Mouse (Mus musculus) G1E (cell line): ENCODE measurements at regions not wholly inside any gene's neighbourhood (a gene's known extent, or its start where the extent isn't known, plus 50 kb on each side); places are given as distances from the start of the nearest gene placed in this dataset.

Experiments used
- ATAC-seq: 2 replicates; pipeline ENCODE4 v1.8.0; 2016; ENCODE audit warnings: mild to moderate bottlenecking; ENCODE audit not compliant: insufficient number of reproducible peaks, poor library complexity, low FRiP score, severe bottlenecking; ENCODE audit errors: extremely low read depth
- DNase-seq: peaks from one replicate; pipeline ENCODE4 v3.0.0; 2012; ENCODE audit warnings: low spot score
- H3K27me3 ChIP-seq: 2 replicates; pipeline ENCODE4 v1.6.1; 2012; ENCODE audit warnings: mild to moderate bottlenecking, low read length, inconsistent platforms; ENCODE audit not compliant: insufficient read depth
- H3K36me3 ChIP-seq: replicated peaks from 2 replicates; pipeline ENCODE3; 2012; ENCODE audit warnings: mild to moderate bottlenecking, inconsistent platforms
- H3K4me1 ChIP-seq: 2 replicates; pipeline ENCODE4 v1.6.1; 2012; ENCODE audit warnings: low read depth, low read length, inconsistent platforms, mixed read lengths; ENCODE audit not compliant: insufficient read depth
- H3K4me3 ChIP-seq: 2 replicates; pipeline ENCODE4 v1.5.1; 2012; ENCODE audit warnings: low read depth, mild to moderate bottlenecking, inconsistent platforms, low read length, moderate library complexity, mixed read lengths
- H3K9me3 ChIP-seq: replicated peaks from 2 replicates; pipeline ENCODE4 v1.6.1; 2012; ENCODE audit warnings: inconsistent platforms
- CTCF ChIP-seq: IDR thresholded peaks from 2 replicates; pipeline ENCODE4 v1.5.1; 2012; ENCODE audit warnings: low read depth, low read length, inconsistent platforms, mixed read lengths
- GATA1 ChIP-seq: IDR thresholded peaks from 2 replicates; pipeline ENCODE4 v1.6.1; 2012; ENCODE audit warnings: borderline replicate concordance, low read length, inconsistent platforms, mixed read lengths
- GATA2 ChIP-seq: IDR thresholded peaks from 2 replicates; pipeline ENCODE4 v1.6.1; 2012; ENCODE audit warnings: low read depth, low read length, inconsistent platforms, borderline replicate concordance
- POLR2AphosphoS5 ChIP-seq: IDR thresholded peaks from 2 replicates; pipeline ENCODE4 v1.6.1; 2012; ENCODE audit warnings: low read depth, low read length, inconsistent platforms; ENCODE audit not compliant: insufficient replicate concordance
- TAL1 ChIP-seq: conservative IDR thresholded peaks from 2 replicates; pipeline ENCODE4 v1.6.1; 2012; ENCODE audit warnings: low read depth, low read length, inconsistent platforms, mixed read lengths

DNA sequence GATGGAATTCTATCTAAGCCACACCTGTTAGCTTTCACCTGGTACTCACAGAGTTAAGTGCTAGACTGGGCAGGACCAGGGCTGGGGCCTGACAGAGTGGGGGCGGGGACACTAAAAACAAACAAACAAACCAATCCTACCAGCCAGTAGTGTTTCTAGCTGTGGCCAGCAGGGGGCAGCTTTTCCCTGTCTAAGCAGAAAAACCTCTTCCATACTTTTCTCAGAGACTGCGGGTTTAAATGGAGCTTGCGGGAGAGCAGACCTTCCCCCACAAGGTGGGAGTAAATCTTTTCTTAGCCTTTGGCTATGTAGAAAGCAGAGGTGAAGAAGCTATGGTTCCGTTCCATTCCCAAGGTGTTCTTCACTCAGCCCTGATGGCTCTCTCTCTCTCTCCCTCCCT lies 120.7 kb downstream of the Katnal1 start:
- DNase-seq, result no peak
- no peak for ATAC-seq
- no peaks in the 10 kb centered on the region for H3K4me1 ChIP-seq
- H3K36me3 ChIP-seq, result no peaks in the 10 kb centered on the region
- no peak overlapping the region for H3K4me3 ChIP-seq
- peaks cover 71% of the 10 kb centered on the region for H3K9me3 ChIP-seq
- H3K27me3 ChIP-seq, result no peaks in the 10 kb centered on the region
- TF ChIP-seq TAL1, result no peak

DNA sequence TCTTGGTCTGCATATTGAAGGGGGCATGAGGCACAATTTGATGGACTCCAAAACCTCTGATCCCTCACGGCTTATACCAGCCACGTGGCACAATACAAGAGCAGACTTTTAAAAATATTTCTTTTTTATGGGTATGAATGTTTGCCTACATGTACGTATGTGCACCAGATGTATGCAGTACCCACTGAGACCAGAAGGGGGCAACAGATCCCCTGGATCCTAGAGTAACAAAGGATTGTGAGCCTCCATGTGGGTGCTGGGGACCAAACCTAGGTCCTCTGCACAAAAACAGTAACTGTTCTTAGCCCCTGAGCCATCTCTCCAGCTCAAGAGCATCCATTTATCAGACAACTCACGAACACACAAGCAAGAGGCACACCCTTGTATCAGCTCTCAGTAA lies 121.5 kb downstream of the Katnal1 start:
- H3K27me3 ChIP-seq, result no peaks in the 10 kb centered on the region
- H3K9me3 ChIP-seq, result peaks cover 72% of the 10 kb centered on the region
- ATAC-seq (no peak), DNase-seq (no peak)
- no peak overlapping the region for H3K4me3 ChIP-seq
- TF ChIP-seq GATA2, result no peak
- no peak for TF ChIP-seq GATA1
- no peak for TF ChIP-seq POLR2AphosphoS5
- TF ChIP-seq CTCF, result no peak
- no peak for TF ChIP-seq TAL1
- no peaks in the 10 kb centered on the region for H3K36me3 ChIP-seq
- no peaks in the 10 kb centered on the region for H3K4me1 ChIP-seq

DNA sequence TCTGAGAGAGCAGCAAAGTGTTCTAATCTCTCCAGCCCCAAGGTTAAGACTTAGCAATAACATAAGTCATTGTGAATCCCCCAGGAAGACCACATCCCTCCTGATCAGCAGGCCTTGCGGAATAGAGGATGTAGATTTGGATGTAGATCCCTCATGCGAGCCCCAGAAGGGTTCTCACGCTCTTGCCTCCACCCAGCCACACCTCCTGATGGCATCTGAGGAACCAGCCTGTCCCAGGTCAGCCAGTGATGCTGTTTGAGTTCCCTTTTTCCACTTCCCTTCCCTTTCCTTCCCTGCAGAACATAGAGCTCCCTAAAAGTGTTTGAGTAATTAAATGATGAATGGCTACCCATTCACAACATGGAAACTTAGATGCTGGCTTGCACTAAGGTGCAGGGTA lies 124.1 kb downstream of the Katnal1 start:
- H3K4me3 ChIP-seq, result no peak overlapping the region
- no peaks in the 10 kb centered on the region for H3K4me1 ChIP-seq
- no peaks in the 10 kb centered on the region for H3K27me3 ChIP-seq
- H3K36me3 ChIP-seq, result no peaks in the 10 kb centered on the region
- TF ChIP-seq CTCF (no peak), POLR2AphosphoS5 (no peak), TAL1 (no peak), GATA2 (no peak), GATA1 (no peak)
- ATAC-seq (no peak), DNase-seq (no peak)
- peaks cover 62% of the 10 kb centered on the region for H3K9me3 ChIP-seq

DNA sequence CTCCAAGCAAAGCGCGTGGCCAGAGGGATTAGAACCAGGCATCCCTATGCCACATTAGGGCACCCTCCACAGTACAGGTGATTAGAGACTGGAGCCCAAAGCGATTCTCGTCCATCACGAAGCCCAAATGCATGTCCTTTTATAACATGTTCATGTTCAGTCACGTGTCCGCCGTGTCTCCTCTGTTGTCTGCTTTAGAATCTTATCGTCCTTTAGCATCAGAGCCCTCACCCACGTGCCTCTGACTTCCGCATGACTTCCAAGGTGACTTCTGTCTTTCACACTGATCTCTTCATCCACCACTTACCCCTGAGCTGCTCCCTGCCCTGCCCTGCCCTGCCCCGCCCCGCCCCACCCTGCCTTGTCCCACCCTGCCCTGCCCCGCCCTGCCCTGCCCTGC lies 125.3 kb downstream of the Katnal1 start:
- DNase-seq, result no peak
- ATAC-seq, result no peak
- Histone ChIP-seq H3K4me3 (no peak overlapping the region), H3K4me1 (no peaks in the 10 kb centered on the region), H3K36me3 (no peaks in the 10 kb centered on the region), H3K9me3 (peaks cover 57% of the 10 kb centered on the region), H3K27me3 (no peaks in the 10 kb centered on the region)
- no peak for TF ChIP-seq POLR2AphosphoS5
- no peak for TF ChIP-seq GATA1
- TF ChIP-seq GATA2, result no peak
- TF ChIP-seq TAL1, result no peak
- TF ChIP-seq CTCF, result no peak

DNA sequence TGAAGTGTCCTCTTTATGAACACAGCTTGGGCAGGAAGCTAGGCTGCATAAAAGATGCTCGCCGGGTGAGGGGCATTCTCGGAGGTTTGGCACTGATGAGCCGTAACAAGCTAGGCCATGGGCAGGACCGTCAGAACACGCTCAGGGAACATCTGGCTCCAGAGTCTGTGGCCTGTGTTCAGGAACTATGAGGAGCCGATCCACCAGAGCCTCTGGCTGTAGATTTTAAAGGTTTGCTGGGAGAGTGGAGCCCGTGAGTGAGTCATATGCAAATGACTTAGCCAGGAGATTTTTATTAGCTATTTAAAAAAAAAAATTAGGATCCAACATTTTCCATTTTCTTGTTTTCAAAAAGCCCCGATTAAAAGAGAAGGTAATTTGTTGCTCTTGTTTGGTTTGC lies 126.4 kb downstream of the Katnal1 start:
- Histone ChIP-seq H3K4me1 (no peaks in the 10 kb centered on the region), H3K36me3 (no peaks in the 10 kb centered on the region), H3K4me3 (no peak overlapping the region), H3K9me3 (peaks cover 57% of the 10 kb centered on the region), H3K27me3 (no peaks in the 10 kb centered on the region)
- ATAC-seq (no peak), DNase-seq (no peak)
- TF ChIP-seq TAL1, result no peak
- no peak for TF ChIP-seq POLR2AphosphoS5
- no peak for TF ChIP-seq GATA2
- TF ChIP-seq CTCF, result no peak
- TF ChIP-seq GATA1, result no peak

DNA sequence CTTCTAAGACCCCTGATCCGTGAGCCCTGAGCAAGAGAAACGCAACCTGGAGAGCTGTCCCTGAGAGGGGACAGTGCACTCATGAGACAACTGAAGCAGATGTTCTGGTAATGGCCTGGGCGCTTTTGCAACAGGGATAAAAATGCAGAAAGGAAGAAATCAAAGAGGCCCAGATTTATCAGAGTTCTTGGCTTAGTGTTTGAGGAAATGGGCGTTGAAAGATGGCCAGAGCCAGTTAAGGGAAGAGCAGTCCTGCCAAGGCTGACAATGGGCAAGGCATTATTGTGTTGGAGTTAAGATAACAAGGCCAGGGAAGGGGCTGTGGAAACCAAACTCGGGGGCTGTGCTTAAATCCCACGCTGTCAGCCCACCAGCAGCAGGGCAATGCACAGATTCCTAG lies 130.6 kb downstream of the Katnal1 start:
- H3K27me3 ChIP-seq, result no peaks in the 10 kb centered on the region
- H3K4me3 ChIP-seq, result no peak overlapping the region
- H3K36me3 ChIP-seq, result no peaks in the 10 kb centered on the region
- H3K9me3 ChIP-seq, result peaks cover 69% of the 10 kb centered on the region
- ATAC-seq (no peak), DNase-seq (no peak)
- H3K4me1 ChIP-seq, result no peaks in the 10 kb centered on the region
- TF ChIP-seq TAL1 (no peak), GATA1 (no peak), GATA2 (no peak), POLR2AphosphoS5 (no peak), CTCF (no peak)

DNA sequence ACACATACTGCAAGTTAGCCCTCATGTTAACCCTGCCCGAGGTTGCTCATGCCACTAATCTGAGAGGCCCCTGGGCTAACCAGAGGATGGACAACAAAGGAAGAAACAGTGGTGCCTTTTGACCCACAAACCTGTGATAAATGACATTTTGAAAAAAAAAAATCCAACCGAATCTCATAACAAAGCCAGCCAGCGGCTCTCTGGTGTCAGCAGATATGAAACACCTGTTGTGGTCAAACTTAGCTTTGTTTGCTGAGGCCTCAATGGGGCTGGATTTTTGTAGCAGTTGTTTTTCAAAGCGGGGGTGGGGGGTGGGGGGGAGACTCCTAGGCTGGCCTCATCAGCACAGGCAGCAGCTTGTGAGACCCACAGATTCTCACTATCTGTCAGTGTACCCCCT lies 133.0 kb downstream of the Katnal1 start:
- no peak for TF ChIP-seq CTCF
- no peak for TF ChIP-seq TAL1
- no peak for TF ChIP-seq POLR2AphosphoS5
- TF ChIP-seq GATA2, result no peak
- no peak for TF ChIP-seq GATA1
- H3K4me3 ChIP-seq, result no peak overlapping the region
- H3K9me3 ChIP-seq, result peaks cover 72% of the 10 kb centered on the region
- DNase-seq, result no peak
- H3K27me3 ChIP-seq, result no peaks in the 10 kb centered on the region
- no peaks in the 10 kb centered on the region for H3K4me1 ChIP-seq
- ATAC-seq, result no peak
- H3K36me3 ChIP-seq, result no peaks in the 10 kb centered on the region
